Mouse (Mus musculus): Measurements from ENCODE around the gene Tspan32.

Tspan32 gene

GRCm38 (mm10) chr7:143054612-143054965, 49.7 kb downstream of the Tspan32 start:
- no peak for DNase-seq (ENCODE audit: low spot score)

- no peak for DNase-seq (ENCODE audit: low spot score)
Measured at GRCm38 (mm10) chr7:143055001-143055400, 50.2 kb downstream of the Tspan32 start.

GRCm38 (mm10) chr7:143055499-143056186, 50.8 kb downstream of the Tspan32 start:
- no peak for DNase-seq (ENCODE audit: low spot score)

- DNase-seq (ENCODE audit: low spot score): no peak
Measured at GRCm38 (mm10) chr7:143057023-143057422, 52.2 kb downstream of the Tspan32 start.

GRCm38 (mm10) chr7:143057667-143058220, 52.9 kb downstream of the Tspan32 start:
- no peak for DNase-seq (ENCODE audit: low spot score)

- DNase-seq (ENCODE audit: low spot score): no peak
Measured at GRCm38 (mm10) chr7:143058221-143058697, 53.4 kb downstream of the Tspan32 start.

GRCm38 (mm10) chr7:143059202-143059870, 54.5 kb downstream of the Tspan32 start:
- no peak for DNase-seq (ENCODE audit: low spot score)

- no peak for DNase-seq (ENCODE audit: low spot score)
Measured at GRCm38 (mm10) chr7:143062704-143063103, 57.9 kb downstream of the Tspan32 start.

- DNase-seq (ENCODE audit: low spot score): no peak
Measured at GRCm38 (mm10) chr7:143064226-143064625, 59.4 kb downstream of the Tspan32 start.

- no peak for DNase-seq (ENCODE audit: low spot score)
Measured at GRCm38 (mm10) chr7:143065692-143066091, 60.8 kb downstream of the Tspan32 start.

- no peak for DNase-seq (ENCODE audit: low spot score)
Measured at GRCm38 (mm10) chr7:143067469-143067868, 62.6 kb downstream of the Tspan32 start.

- no peak for DNase-seq (ENCODE audit: low spot score)
Measured at GRCm38 (mm10) chr7:143067897-143068296, 63.1 kb downstream of the Tspan32 start.

GRCm38 (mm10) chr7:143068316-143068881, 63.6 kb downstream of the Tspan32 start:
- DNase-seq (ENCODE audit: low spot score): peak; percentile 52

GRCm38 (mm10) chr7:143068882-143069591, 64.2 kb downstream of the Tspan32 start, which contains the start of gene Tssc4:
TSS of gene Tssc4 (plus strand) at chr7:143069249.
- DNase-seq (ENCODE audit: low spot score): peak; percentile 94

Data from ovary, postnatal 36 days (tissue).